Mouse (Mus musculus) neural tube, embryonic 10.5 days (tissue): Measurements from ENCODE around the gene Obp2b.

ENCODE experiments used
- DNase-seq: peaks from one replicate; pipeline ENCODE4 v3.0.0-alpha.2; 2017; ENCODE audit warnings: low spot score; ENCODE audit errors: extremely low spot score

Gene Obp2b

DNA sequence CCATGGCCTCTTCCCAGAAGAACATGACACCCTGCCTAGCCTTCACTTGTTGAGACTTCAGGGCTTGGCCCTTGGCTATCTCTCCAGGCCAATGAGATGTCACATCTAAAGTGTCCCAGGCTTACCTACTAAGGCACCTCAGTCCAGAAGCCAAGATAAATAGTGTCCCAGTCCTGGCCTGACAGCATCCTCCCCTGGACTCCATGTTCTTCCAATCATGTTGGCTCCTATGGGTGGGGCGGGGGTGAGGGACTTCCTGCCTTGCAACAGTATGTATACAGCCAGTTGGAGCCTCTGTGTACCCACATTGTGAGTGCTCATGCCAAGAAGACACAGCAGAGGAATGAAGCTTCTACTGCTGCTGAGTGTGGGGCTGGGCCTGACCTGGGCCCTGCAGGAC lies 39.9 kb downstream of the Obp2b start, which contains the start of gene Lcn11:
Gene Lcn11 (plus strand): TSS at position 301 of the 400 bp plus-strand sequence.
- no peak for DNase-seq

DNA sequence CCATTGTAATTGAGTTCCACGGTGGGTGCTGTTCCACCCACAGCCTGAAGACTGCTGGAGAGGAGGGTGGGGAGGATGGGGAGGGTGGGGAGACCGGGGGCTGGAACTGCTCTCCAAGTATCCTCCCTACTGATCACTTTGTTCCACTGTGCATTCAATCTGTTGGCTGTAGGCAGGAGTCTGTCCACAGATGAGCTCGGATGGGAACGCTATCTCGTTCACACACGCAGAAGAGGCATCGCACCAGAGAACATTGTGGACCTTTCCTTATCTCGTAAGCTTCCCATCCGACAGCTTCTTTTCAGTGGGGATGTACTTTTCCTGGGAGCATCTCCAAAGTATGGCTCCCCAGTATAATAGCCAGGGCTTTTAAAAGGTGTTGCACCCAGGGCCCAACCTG lies 42.3 kb downstream of the Obp2b start:
- no peak for DNase-seq

- DNase-seq: no peak
Observed at GRCm38 (mm10) chr2:25780921-25781320, 44.1 kb downstream of the Obp2b start.

GRCm38 (mm10) chr2:25781957-25782356 lies 45.1 kb downstream of the Obp2b start, which contains the start of gene Gm13539:
Gm13539 (plus strand) TSS chr2:25782257.
- DNase-seq: no peak

- DNase-seq: no peak
Observed at GRCm38 (mm10) chr2:25785573-25786322, 48.9 kb downstream of the Obp2b start.

- no peak for DNase-seq
Observed at GRCm38 (mm10) chr2:25789092-25789491, 52.3 kb downstream of the Obp2b start.
